Mouse (Mus musculus) heart, postnatal 0 days (tissue): ENCODE data around the gene Gm42715. TPM values are rescaled to one million over a fixed set of nuclear protein-coding genes. Genes with fewer than 3 reads are reported as not detected.
A peak's percentile ranks its signal among the peaks of the same experiment; 100 is the strongest.

Experiments
- ATAC-seq: fragments of 200-750 bp; cut with Nextera tagmentation; 2 replicates; pipeline ENCODE4 v1.8.0; 2017; ENCODE audit warnings: low read depth, moderate number of reproducible peaks, moderate library complexity; ENCODE audit not compliant: insufficient read depth
- DNase-seq: peaks from one replicate; pipeline ENCODE4 v3.0.0-alpha.2; 2016; ENCODE audit warnings: low spot score
- H3K27ac ChIP-seq: fragments of 300-500 bp; sonication (generic); 2 replicates; pipeline ENCODE4 v1.5.1; 2014; ENCODE audit warnings: low read depth, mild to moderate bottlenecking
- H3K27me3 ChIP-seq: fragments of 300-500 bp; sonication (generic); 2 replicates; pipeline ENCODE4 v1.6.1; 2014; ENCODE audit warnings: low read length, mixed read lengths; ENCODE audit not compliant: control insufficient read depth, insufficient read depth
- H3K36me3 ChIP-seq: fragments of 300-500 bp; sonication (generic); replicated peaks from 2 replicates; pipeline ENCODE4 v1.6.1; 2014; ENCODE audit warnings: low read length, mixed read lengths; ENCODE audit not compliant: control insufficient read depth, insufficient read depth
- H3K4me1 ChIP-seq: fragments of 300-500 bp; sonication (generic); 2 replicates; pipeline ENCODE4 v1.6.1; 2014; ENCODE audit warnings: antibody characterized with exemption; ENCODE audit not compliant: control insufficient read depth, insufficient read depth
- H3K4me2 ChIP-seq: fragments of 300-500 bp; sonication (generic); 2 replicates; pipeline ENCODE4 v1.6.1; 2014; ENCODE audit warnings: low read depth, mild to moderate bottlenecking, low read length, moderate library complexity
- H3K4me3 ChIP-seq: fragments of 300-500 bp; sonication (generic); 2 replicates; pipeline ENCODE4 v1.5.1; 2014; ENCODE audit warnings: low read depth, low read length
- H3K9ac ChIP-seq: fragments of 300-500 bp; sonication (generic); replicated peaks from 2 replicates; pipeline ENCODE4 v1.6.1; 2014; ENCODE audit warnings: low read depth, low read length, mixed read lengths
- H3K9me3 ChIP-seq: fragments of 300-500 bp; sonication (generic); replicated peaks from 2 replicates; pipeline ENCODE4 v1.6.1; 2016; ENCODE audit warnings: low read length; ENCODE audit not compliant: control insufficient read depth
- CTCF ChIP-seq: IDR thresholded peaks from 2 replicates; pipeline ENCODE4 v1.5.1; 2016; ENCODE audit warnings: antibody characterized with exemption, control low read depth, low read depth
- EP300 ChIP-seq: IDR thresholded peaks from 2 replicates; pipeline ENCODE4 v1.6.1; 2016; ENCODE audit warnings: antibody characterized with exemption, low read depth
- WGBS: fragments of 180-500 bp; shearing (Covaris S2); extraction: QIAGEN DNeasy Blood & Tissue Kit; methylation state at CpG from one replicate; pipeline ENCODE4 v1.1.7; 2014; 5-methylcytosine and 5-hydroxymethylcytosine counted together
- microRNA-seq: library from miRNA; unstranded; fragments of <30 nt; microRNA quantifications from one replicate; pipeline ENCODE4, GENCODE M21; 2016
- polyA plus RNA-seq: library from polyadenylated mRNA; unstranded; fragments of >200 nt; fragmentation: Nextera tagmentation; extraction: Ambion mirVana; gene quantifications from 2 replicates; pipeline ENCODE4 v1.2.1, GENCODE M21; 2015
- total RNA-seq: library from RNA; depleted of rRNA; stranded (reverse); fragments of >200 nt; gene quantifications from 2 replicates; pipeline ENCODE4 v1.2.3, GENCODE M21; 2014; ENCODE audit warnings: low replicate concordance; rRNA removed

Gene Gm42715
- total and polyA plus RNA-seq, 2 experiments from 2014 or later, result 4.8 to 17.4 TPM

GRCm38 (mm10) chr7:127614091-127614490 is 94.7 kb downstream of the Gm42715 start:
- no peaks in the 10 kb centered on the region for H3K27me3 ChIP-seq
- peak overlapping the region; percentile 96 for H3K9ac ChIP-seq
- peak overlapping the region; percentile 94 for H3K4me3 ChIP-seq
- H3K4me2 ChIP-seq, result peak overlapping the region; percentile 95
- H3K36me3 ChIP-seq, result peaks cover 40% of the 10 kb centered on the region
- H3K4me1 ChIP-seq, result peaks cover 9% of the 10 kb centered on the region
- H3K27ac ChIP-seq, result peak overlapping the region; percentile 96
- 19% methylated on average over 8 of the region's 8 CpGs for whole genome bisulfite sequencing
- peak; percentile 5 for DNase-seq
- TF ChIP-seq EP300 (no peak), CTCF (no peak)
- no peaks in the 10 kb centered on the region for H3K9me3 ChIP-seq
- ATAC-seq, result no peak

- TF ChIP-seq EP300 (no peak), CTCF (no peak)
- peak overlapping the region; percentile 94 for H3K4me3 ChIP-seq
- peak overlapping the region; percentile 96 for H3K9ac ChIP-seq
- peaks cover 36% of the 10 kb centered on the region for H3K36me3 ChIP-seq
- peak overlapping the region; percentile 96 for H3K27ac ChIP-seq
- ATAC-seq (peak; percentile 77), DNase-seq (peak; percentile 46)
- H3K4me2 ChIP-seq, result peak overlapping the region; percentile 95
- H3K9me3 ChIP-seq, result no peaks in the 10 kb centered on the region
- peaks cover 9% of the 10 kb centered on the region for H3K4me1 ChIP-seq
- H3K27me3 ChIP-seq, result no peaks in the 10 kb centered on the region
- WGBS, result 0% methylated on average over 11 of the region's 44 CpGs
Measured at GRCm38 (mm10) chr7:127614511-127614890, 95.1 kb downstream of the Gm42715 start.

DNA sequence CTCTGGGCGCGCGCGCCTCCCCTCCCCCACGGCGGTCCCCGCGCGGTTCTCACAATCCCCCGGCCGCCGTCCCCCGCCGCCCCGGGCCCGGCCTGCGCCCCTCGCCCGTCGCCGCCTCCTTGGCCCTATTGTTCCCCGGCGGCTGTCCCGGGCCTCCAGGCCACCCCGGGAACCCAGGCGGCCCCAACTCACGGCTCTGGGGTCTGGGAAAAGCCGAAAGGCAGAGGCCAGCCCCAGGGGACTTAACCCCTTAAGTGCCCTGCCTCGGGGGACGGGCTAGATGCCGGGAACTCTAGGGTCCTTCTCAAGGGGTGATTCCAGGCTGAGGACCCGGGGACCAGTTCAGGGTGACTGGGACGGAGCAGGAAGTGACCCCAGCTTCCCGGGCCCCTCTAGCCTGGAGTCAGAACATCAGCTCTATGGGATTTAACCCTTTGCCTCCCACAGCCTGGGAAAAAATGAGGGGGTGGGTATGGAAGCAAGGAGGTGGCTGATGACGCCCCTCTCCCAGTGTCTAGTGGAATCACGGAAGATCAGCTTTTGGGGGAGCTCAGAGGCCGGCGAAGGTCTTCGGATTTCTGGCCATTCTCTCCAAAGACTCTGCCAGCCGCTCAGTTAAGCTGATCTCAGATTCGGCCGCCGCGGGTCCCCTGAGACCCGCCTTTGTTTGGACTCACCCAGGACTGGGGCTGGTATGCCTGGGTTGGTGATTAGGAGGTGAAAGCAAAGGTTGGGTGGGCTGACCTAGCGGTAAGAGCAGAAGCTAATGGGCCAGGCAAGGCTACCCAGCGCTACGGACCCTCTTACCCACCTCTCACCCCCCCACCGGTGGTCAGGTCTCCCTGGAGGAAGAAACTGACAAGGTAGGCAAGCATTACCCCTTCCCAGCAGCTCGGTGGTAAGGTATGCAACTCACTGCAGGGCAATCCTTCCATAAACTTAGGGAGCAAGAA is 95.8 kb downstream of the Gm42715 start, which contains the start of gene Zfp629:
TSS of gene Zfp629 (minus strand) at position 907 of the 953 bp plus-strand sequence.
- Histone ChIP-seq H3K27me3 (no peaks in the 10 kb centered on the region), H3K9me3 (no peaks in the 10 kb centered on the region), H3K27ac (peak within 1 kb of the TSS; percentile 96), H3K36me3 (peaks cover 29% of the 10 kb centered on the region), H3K4me3 (peak within 1 kb of the TSS; percentile 94), H3K4me1 (peaks cover 9% of the 10 kb centered on the region), H3K4me2 (peak within 1 kb of the TSS; percentile 95), H3K9ac (peak within 1 kb of the TSS; percentile 96)
- DNase-seq, result peak; percentile 80
- under 1% methylated on average over 45 of the region's 50 CpGs for WGBS
- ATAC-seq, result peak; percentile 88
- TF ChIP-seq EP300 (no peak; the same call in 1 of the 2 replicates), CTCF (no peak)

- Histone ChIP-seq H3K4me1 (peaks cover 9% of the 10 kb centered on the region), H3K4me3 (no peak overlapping the region), H3K27me3 (no peaks in the 10 kb centered on the region), H3K4me2 (no peak overlapping the region), H3K36me3 (peaks cover 17% of the 10 kb centered on the region), H3K9me3 (no peaks in the 10 kb centered on the region), H3K27ac (peak overlapping the region; percentile 0; the same call in 1 of the 2 replicates), H3K9ac (no peak overlapping the region)
- 65% methylated on average over 1 of the region's 1 CpGs for WGBS
- ATAC-seq (no peak), DNase-seq (no peak)
- TF ChIP-seq CTCF (no peak), EP300 (no peak)
Measured at GRCm38 (mm10) chr7:127616336-127616735, 97.0 kb downstream of the Gm42715 start.

Small RNA genes lying within 50 kb of the gene (microRNA-seq; reads per million reads assigned to microRNA genes)
- gene Gm47278, result not detected
- not detected for gene Mir7060

Other genes with a start within 250 kb of the Gm42715 start
- 76.5 and 78.0 TPM in 2 replicates for gene Sephs2, start 245.5 kb upstream of the Gm42715 start, total RNA-seq
- gene Sephs2, start 245.5 kb upstream of the Gm42715 start, polyA plus RNA-seq, result 51.8 and 55.7 TPM in 2 replicates
- gene Itgal, start 223.3 kb upstream of the Gm42715 start, total RNA-seq, result 1.7 and 4.0 TPM in 2 replicates
- gene Itgal, start 223.3 kb upstream of the Gm42715 start, polyA plus RNA-seq, result 0.96 and 1.1 TPM in 2 replicates
- gene Zfp768, start 174.0 kb upstream of the Gm42715 start, total RNA-seq, result 46.8 and 54.3 TPM in 2 replicates
- gene Zfp768, start 174.0 kb upstream of the Gm42715 start, polyA plus RNA-seq, result 18.4 and 22.0 TPM in 2 replicates
- gene Zfp747, start 143.5 kb upstream of the Gm42715 start, total RNA-seq, result 5.8 TPM in 2 replicates
- gene Zfp747, start 143.5 kb upstream of the Gm42715 start, polyA plus RNA-seq, result 3.0 and 3.8 TPM in 2 replicates
- 2.4 and 3.2 TPM in 2 replicates for gene 9130019O22Rik, start 132.4 kb upstream of the Gm42715 start, total RNA-seq
- 2.8 TPM in 2 replicates for gene 9130019O22Rik, start 132.4 kb upstream of the Gm42715 start, polyA plus RNA-seq
- 12.1 and 24.7 TPM in 2 replicates for gene E430018J23Rik, start 126.0 kb upstream of the Gm42715 start, total RNA-seq
- gene E430018J23Rik, start 126.0 kb upstream of the Gm42715 start, polyA plus RNA-seq, result 3.3 and 3.7 TPM in 2 replicates
- gene Zfp764, start 112.8 kb upstream of the Gm42715 start, total RNA-seq, result 6.4 and 11.3 TPM in 2 replicates
- gene Zfp764, start 112.8 kb upstream of the Gm42715 start, polyA plus RNA-seq, result 3.2 and 3.3 TPM in 2 replicates
- gene Zfp688, start 97.5 kb upstream of the Gm42715 start, total RNA-seq, result 8.1 and 15.5 TPM in 2 replicates
- 11.3 and 13.4 TPM in 2 replicates for gene Zfp688, start 97.5 kb upstream of the Gm42715 start, polyA plus RNA-seq
- gene Zfp689, start 70.4 kb upstream of the Gm42715 start, total RNA-seq, result 1.9 and 3.0 TPM in 2 replicates
- gene Zfp689, start 70.4 kb upstream of the Gm42715 start, polyA plus RNA-seq, result 2.4 and 2.6 TPM in 2 replicates
- gene Prr14, start 60.0 kb upstream of the Gm42715 start, total RNA-seq, result 33.7 and 35.4 TPM in 2 replicates
- gene Prr14, start 60.0 kb upstream of the Gm42715 start, polyA plus RNA-seq, result 22.3 and 24.7 TPM in 2 replicates
- 19.1 and 31.1 TPM in 2 replicates for gene Fbrs, start 40.4 kb upstream of the Gm42715 start, total RNA-seq
- gene Fbrs, start 40.4 kb upstream of the Gm42715 start, polyA plus RNA-seq, result 5.4 and 5.9 TPM in 2 replicates
- gene Srcap, start 7.6 kb upstream of the Gm42715 start, total RNA-seq, result 21.8 and 29.3 TPM in 2 replicates
- 15.0 and 16.1 TPM in 2 replicates for gene Srcap, start 7.6 kb upstream of the Gm42715 start, polyA plus RNA-seq
- gene Tmem265, start 41.8 kb downstream of the Gm42715 start, total RNA-seq, result not detected in 2 replicates
- 2.6 and 3.3 TPM in 2 replicates for gene Tmem265, start 41.8 kb downstream of the Gm42715 start, polyA plus RNA-seq
- gene Phkg2, start 53.8 kb downstream of the Gm42715 start, total RNA-seq, result 27.3 and 44.1 TPM in 2 replicates
- gene Phkg2, start 53.8 kb downstream of the Gm42715 start, polyA plus RNA-seq, result 22.2 and 23.1 TPM in 2 replicates
- gene Ccdc189, start 69.0 kb downstream of the Gm42715 start, total RNA-seq, result 9.9 and 15.0 TPM in 2 replicates
- gene Ccdc189, start 69.0 kb downstream of the Gm42715 start, polyA plus RNA-seq, result 16.0 and 17.6 TPM in 2 replicates
- 20.7 and 26.6 TPM in 2 replicates for gene Rnf40, start 69.2 kb downstream of the Gm42715 start, total RNA-seq
- 21.3 and 23.1 TPM in 2 replicates for gene Rnf40, start 69.2 kb downstream of the Gm42715 start, polyA plus RNA-seq
- gene Zfp629, start 96.2 kb downstream of the Gm42715 start, total RNA-seq, result 16.8 and 22.0 TPM in 2 replicates
- 6.9 and 11.3 TPM in 2 replicates for gene Zfp629, start 96.2 kb downstream of the Gm42715 start, polyA plus RNA-seq
- 19.3 and 32.4 TPM in 2 replicates for gene Bcl7c, start 189.3 kb downstream of the Gm42715 start, total RNA-seq
- 25.6 and 27.6 TPM in 2 replicates for gene Bcl7c, start 189.3 kb downstream of the Gm42715 start, polyA plus RNA-seq
- 9.3 and 11.1 TPM in 2 replicates for gene Ctf1, start 193.2 kb downstream of the Gm42715 start, total RNA-seq
- 2.6 and 3.1 TPM in 2 replicates for gene Ctf1, start 193.2 kb downstream of the Gm42715 start, polyA plus RNA-seq
- not detected in 2 replicates for gene Ctf2, start 212.6 kb downstream of the Gm42715 start, total RNA-seq
- gene Ctf2, start 212.6 kb downstream of the Gm42715 start, polyA plus RNA-seq, result not detected in 2 replicates
- gene Fbxl19, start 225.0 kb downstream of the Gm42715 start, total RNA-seq, result 8.9 and 21.6 TPM in 2 replicates
- 0.42 and 0.56 TPM in 2 replicates for gene Fbxl19, start 225.0 kb downstream of the Gm42715 start, polyA plus RNA-seq